Mouse (Mus musculus): Measurements from ENCODE around the gene Abi1.
"Not testable (repeated sequence)": the region's sequence is repeated elsewhere in the genome, so short reads cannot be mapped to it uniquely, and the experiment has no call there.

The Abi1 gene

DNA sequence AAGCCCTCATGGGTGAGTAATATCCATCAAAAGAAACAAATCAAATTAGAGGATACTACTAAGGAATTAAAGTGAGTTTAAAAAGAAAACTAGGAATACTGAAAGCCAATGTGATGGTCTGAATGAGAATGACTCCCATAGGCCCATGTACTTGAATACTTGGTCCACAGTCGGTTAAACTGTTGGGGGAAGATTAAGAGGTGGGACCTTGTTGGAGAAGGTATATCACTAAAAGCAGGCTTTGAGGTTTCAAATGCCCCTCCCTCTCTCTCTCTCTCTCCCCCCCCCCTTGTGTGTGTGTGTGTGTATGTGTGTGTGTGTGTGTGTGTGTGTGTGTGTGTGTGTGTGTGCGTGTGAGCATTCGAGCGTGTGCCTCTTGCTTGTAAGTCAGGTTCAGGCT is 9.4 kb downstream of the Abi1 start:
- no peak for DNase-seq (ENCODE audit: low spot score)

- no peak for DNase-seq (ENCODE audit: low spot score)
Observed at GRCm38 (mm10) chr2:23028826-23029225, 11.2 kb downstream of the Abi1 start.

DNA sequence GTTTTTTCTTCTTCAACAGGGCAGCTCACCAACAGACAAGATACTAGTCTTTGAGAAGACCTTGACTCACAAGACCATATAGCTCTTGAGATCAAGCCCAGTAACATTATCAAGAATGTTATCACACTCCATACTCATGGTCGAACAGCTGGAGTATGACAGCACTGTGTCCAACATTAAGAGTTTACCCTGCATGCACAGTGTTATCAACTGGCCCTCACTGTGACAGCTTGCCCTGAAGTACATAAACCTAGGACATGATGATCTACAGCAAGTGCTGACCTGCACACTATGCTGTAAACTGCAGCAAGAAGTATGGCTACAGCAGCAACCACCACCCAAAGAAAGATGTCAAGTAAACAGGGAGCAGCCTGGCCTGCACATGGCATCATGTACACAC is 13.7 kb downstream of the Abi1 start:
- DNase-seq (ENCODE audit: low spot score), result no peak

DNA sequence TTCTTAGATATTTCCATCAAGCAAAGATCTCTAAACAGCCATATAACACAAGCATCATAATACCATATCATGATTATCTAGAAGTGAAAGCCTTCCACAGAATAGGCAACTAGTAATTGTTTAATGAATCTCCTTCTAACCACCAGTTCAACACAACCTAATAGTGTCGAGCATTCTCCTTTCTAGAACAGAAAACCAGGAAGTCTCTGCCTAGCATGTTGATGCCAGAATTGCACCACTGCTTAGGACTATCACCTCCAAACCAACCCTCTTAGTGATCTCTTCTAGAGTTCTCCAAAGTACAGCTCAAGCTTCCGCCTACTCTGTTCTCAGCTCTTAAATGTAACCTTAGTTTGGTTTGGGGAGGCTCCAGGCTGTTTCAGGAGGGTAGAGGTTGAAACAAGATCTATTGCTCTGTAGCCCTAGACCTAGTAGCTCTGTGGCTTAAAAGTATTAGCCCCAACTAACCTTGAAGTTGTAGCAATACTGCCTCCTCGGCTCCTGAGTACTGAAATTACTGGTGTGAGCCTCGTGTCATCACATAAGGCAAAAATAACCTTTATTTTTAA is 16.2 kb downstream of the Abi1 start:
- DNase-seq (ENCODE audit: low spot score), result no peak

GRCm38 (mm10) chr2:23023023-23023422 is 17.0 kb downstream of the Abi1 start:
- no peak for DNase-seq (ENCODE audit: low spot score)

DNA sequence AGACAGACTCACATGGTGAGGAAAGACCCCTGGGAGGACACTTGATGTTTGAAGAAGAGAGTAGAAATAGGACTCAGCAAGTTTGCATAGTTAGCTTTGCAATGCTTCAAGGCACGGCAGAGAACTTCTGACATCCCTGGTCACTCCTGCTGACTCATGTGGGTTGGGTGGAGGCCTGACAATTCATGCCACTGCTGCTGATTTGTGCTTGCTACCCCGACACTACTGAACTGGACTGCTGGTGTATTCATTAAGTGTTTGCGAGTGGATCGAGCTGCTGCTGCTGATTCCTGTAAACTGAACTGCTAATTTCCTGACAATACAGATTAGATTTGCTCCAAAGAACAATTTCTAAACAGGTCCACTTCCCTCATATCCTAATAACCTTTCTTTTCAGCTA is 18.3 kb downstream of the Abi1 start:
- no peak for DNase-seq (ENCODE audit: low spot score)

DNA sequence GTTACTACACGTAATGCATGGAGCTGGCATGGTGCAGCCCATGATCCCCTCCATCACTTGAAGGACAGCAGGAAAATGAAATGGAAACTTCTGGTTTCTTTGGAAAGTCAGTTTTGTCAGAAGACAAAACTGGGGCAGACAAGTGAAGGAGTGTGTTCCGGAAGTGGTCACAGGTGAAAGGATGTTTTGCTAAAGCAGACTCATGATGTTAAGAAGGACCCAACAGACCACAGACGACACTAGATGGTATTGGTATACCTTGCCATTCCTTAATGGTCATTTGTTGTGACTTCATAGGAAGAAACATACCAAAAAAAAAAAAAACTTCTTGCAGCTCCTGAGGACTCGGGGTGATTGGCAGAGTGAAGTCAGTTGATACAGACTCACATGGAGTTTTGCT is 18.7 kb downstream of the Abi1 start:
- DNase-seq (ENCODE audit: low spot score), result no peak

GRCm38 (mm10) chr2:23019170-23019569 is 20.9 kb downstream of the Abi1 start:
- DNase-seq (ENCODE audit: low spot score), result no peak

GRCm38 (mm10) chr2:23016121-23016520 is 23.9 kb downstream of the Abi1 start:
- no peak for DNase-seq (ENCODE audit: low spot score)

- no peak for DNase-seq (ENCODE audit: low spot score)
Observed at GRCm38 (mm10) chr2:23015335-23015734, 24.7 kb downstream of the Abi1 start.

DNA sequence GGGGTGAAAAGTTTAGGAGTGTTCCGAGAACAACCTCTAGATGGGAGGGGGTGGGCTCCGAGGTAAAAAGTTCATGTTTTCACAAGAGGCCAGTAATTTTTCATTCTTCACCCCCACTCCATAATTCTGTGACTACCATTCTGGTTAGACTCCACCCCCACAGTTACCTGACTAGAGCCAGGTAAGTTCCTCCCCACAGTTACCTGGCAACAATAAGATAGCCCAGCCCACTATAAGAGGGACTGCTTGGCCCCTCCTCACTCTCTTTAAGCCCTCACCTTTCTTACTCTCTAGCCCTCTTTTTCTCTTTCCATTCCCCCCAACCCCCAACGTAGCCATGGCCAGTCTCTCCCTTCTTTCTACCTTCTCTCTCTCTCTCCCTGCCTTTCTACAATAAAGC is 25.1 kb downstream of the Abi1 start:
- DNase-seq (ENCODE audit: low spot score), result not testable (repeated sequence)

GRCm38 (mm10) chr2:23008256-23008655 is 31.8 kb downstream of the Abi1 start:
- no peak for DNase-seq (ENCODE audit: low spot score)

DNA sequence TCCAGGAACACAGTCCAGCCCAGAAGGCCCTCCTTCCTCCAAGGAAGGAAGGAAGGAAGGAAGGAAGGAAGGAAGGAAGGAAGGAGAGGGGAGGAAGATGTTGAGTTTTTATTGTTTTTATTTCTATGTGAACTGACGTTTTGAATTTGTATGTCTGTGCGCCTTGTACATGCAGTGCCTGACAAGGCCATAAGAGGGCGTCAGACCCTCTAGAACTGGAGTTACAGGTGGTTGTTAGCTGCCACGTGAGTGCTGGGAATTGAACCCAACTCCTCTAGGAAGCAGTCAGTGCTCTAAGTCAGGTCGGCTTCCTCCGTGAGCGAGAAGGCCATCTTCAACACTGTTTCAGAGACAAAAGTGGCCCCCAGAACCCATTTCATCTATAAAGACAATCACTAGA is 32.5 kb downstream of the Abi1 start:
- no peak for DNase-seq (ENCODE audit: low spot score)

DNA sequence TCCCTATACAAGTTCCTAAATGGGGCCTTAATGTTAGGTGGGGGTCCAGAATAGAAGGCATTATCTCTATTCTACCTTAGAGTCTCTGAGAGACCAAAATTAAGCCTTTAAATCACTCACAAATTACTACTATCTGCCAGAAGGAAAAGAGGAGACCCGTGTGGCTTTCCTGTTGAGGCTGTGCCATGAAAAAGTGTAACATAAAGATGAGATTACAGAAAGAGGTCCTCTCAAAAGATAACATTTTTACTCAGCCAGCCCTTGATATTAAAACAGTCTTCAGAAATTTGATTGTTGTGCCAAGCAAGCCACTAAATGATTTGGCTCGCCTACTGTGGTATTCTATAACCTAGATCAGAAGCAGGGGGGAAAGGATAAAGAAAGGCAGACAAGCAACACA is 32.9 kb downstream of the Abi1 start:
- no peak for DNase-seq (ENCODE audit: low spot score)

DNA sequence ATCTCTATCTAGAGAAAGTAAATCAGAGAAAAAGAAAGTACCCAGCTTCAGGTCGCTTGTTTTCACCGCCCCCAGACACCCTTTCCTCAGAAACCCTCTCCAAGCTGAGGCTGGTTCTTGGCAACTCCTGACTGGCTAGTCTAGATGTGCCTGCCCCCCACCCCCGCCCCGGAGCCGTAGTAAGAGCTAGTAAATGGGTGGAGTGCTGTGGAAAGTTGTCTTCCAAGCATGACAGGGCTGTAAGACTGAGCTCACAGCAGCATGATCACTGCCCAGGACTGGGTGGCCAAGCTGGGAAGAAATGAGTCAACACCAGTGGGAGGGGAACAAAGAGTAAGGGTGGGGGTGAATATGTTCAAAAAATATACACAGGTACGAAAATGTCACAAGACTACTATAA is 33.8 kb downstream of the Abi1 start:
- DNase-seq (ENCODE audit: low spot score), result peak; percentile 31

- no peak for DNase-seq (ENCODE audit: low spot score)
Observed at GRCm38 (mm10) chr2:23002637-23003036, 37.4 kb downstream of the Abi1 start.

- no peak for DNase-seq (ENCODE audit: low spot score)
Observed at GRCm38 (mm10) chr2:22999620-23000019, 40.4 kb downstream of the Abi1 start.

GRCm38 (mm10) chr2:22998804-22999203 is 41.2 kb downstream of the Abi1 start:
- no peak for DNase-seq (ENCODE audit: low spot score)

DNA sequence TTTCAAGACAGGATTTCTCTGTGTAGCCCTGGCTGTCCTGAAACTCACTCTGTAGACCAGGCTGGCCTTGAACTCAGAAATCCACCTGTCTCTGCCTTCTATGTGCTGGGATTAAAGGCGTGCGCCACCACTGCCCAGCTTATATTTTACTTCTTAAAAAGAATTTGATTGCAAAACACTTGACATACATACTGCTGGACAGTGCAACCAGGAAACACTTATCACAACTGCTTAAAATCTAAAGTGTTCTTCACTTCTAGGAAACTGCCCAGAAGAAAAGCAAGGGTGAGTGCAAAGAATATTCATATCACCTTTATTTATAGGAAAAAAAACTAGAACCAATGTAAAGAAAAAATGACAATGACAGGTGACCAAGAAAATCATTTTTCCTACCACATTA is 42.0 kb downstream of the Abi1 start:
- DNase-seq (ENCODE audit: low spot score), result no peak

GRCm38 (mm10) chr2:22996071-22996470 is 44.0 kb downstream of the Abi1 start:
- DNase-seq (ENCODE audit: low spot score), result no peak

GRCm38 (mm10) chr2:22985973-22986657 is 53.9 kb downstream of the Abi1 start:
- DNase-seq (ENCODE audit: low spot score), result no peak

DNA sequence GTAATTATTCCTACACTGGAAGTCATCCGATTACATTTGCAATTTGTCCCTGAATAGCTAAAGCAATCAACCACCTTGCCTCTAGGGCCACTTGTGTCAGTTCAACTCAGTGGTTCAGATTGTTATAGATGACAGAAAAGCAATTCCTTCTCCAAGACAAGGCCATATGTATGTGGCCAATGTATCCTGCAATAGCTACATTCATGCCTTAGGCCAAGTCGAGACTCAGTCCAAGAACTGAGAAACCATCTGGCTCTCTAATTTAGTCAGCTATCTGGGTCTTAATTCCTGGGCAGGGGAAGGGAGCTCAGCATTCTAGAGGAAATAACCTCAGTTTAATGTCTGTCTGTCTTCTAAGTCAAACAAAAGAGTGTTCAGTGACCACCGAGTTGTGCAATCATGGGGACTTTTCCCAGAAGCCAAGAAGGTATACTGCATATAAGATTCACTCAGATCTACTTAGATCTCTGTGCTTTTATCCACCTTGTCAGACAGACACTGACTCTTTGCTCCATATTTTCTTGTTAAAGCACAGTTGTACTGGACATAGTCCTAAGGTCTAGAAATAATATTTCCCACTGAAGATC is 62.6 kb downstream of the Abi1 start:
- DNase-seq (ENCODE audit: low spot score), result no peak

GRCm38 (mm10) chr2:22962970-22963369 is 77.1 kb downstream of the Abi1 start:
- no peak for DNase-seq (ENCODE audit: low spot score)

DNA sequence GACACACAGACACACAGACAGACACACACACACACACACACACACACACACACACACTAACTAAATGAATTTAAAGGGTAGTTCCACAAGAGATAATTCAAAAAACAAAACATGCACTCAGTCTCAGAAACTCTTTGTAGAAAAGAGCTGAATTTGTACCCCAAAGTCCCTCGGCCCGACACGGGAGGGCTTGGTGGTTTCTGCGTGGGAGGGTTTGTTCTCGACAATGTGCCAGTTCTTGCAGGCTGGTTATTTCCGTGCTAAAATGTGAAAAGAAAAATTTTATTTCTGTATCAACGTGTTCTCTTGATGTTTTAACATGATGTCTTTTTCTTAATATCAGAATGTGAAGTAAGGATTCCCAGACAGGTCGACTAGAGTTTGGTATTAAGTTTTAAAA is 77.8 kb downstream of the Abi1 start:
- DNase-seq (ENCODE audit: low spot score), result peak; percentile 37

Data from T-cell, adult 2 months (primary cell).